Comparison of ENCODE assay signal across 9 mouse cellular contexts in the genomic region with DNA sequence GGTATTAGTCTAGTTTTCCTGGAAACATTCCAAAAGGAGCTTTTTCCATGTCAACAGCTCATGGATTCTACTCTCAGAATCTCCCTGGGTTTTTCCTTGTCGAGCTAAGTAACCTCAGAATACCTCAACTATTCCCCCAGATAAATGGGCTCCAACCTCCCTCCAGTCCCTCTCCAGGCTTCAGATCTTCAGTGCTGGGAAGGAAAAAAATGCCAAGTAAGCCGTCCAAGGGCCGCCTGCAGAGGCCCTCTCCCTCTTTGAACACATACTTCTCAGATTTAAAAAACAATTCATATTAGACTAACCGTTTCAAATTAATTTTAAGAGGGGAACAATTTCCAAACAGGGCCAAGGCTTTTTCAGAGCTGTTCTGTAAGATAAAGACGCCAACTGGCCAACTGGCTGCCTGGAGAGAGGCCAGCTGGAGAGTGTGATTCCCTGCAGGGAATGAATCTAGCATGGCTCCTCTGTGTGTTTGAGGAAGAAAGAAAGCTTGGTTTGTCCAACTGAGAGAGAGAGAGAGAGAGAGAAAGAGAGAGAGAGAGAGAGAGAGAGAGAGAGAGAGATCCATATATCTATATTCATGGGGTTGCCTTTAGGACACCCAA. TPM values are rescaled to one million over a fixed set of nuclear protein-coding genes. Genes with fewer than 3 reads are reported as not detected.
A peak's percentile ranks its signal among the peaks of the same experiment; 100 is the strongest.
DNase-seq lines count a peak whose midpoint lies in the region; ATAC-seq and TF ChIP-seq lines count a peak whose summit lies in the region.
"Had no signal": no experiment of that assay in that cellular context is flagged by ENCODE, and none has a peak within 500 bp of the region (broad histone marks: within the 10 kb centered on the region; RNA-seq: fewer than 3 reads in every experiment).

No protein-coding gene starts in this region.

- ATAC-seq in embryonic facial prominence, embryonic 14.5 days (ENCODE audit: low read depth), result peak; percentile 44; the same call in 1 of the 2 replicates
- peak; percentile 82 for ATAC-seq in lung, embryonic 14.5 days (ENCODE audit: insufficient read depth)
- ATAC-seq in intestine, embryonic 15.5 days, result no peak

- H3K4me2 ChIP-seq in embryonic facial prominence, embryonic 14.5 days (ENCODE audit: low read depth, low read length), result no peak overlapping the region
- H3K4me2 ChIP-seq in lung, embryonic 14.5 days, result no peak overlapping the region
- H3K4me2 ChIP-seq in intestine, embryonic 15.5 days (replicated peaks), result no peak overlapping the region

- no peaks in the 10 kb centered on the region for H3K9me3 ChIP-seq in embryonic facial prominence, embryonic 14.5 days (ENCODE audit: control insufficient read depth, low read length)
- no peaks in the 10 kb centered on the region for H3K9me3 ChIP-seq in embryonic facial prominence, embryonic 10.5 days
- no peaks in the 10 kb centered on the region for H3K9me3 ChIP-seq in lung, embryonic 14.5 days (ENCODE audit: low read depth, low read length)
- no peaks in the 10 kb centered on the region for H3K9me3 ChIP-seq in intestine, embryonic 15.5 days
- H3K9me3 ChIP-seq: megakaryocyte, embryonic 14.5 days had no signal

- WGBS in embryonic facial prominence, embryonic 14.5 days, result 29% methylated on average over 5 of the region's 5 CpGs
- 54% methylated on average over 5 of the region's 5 CpGs for WGBS in embryonic facial prominence, embryonic 10.5 days
- WGBS in lung, embryonic 14.5 days, result 22% methylated on average over 5 of the region's 5 CpGs
- WGBS in lung, adult 2 months, result 43% methylated on average over 5 of the region's 5 CpGs
- 54% methylated on average over 5 of the region's 5 CpGs for WGBS in intestine, embryonic 15.5 days

- no peak overlapping the region for H3K4me3 ChIP-seq in embryonic facial prominence, embryonic 14.5 days (ENCODE audit: low read depth, low read length)
- no peak overlapping the region for H3K4me3 ChIP-seq in embryonic facial prominence, embryonic 10.5 days
- no peak overlapping the region for H3K4me3 ChIP-seq in lung, embryonic 14.5 days (ENCODE audit: low read depth, low read length)
- no peak overlapping the region for H3K4me3 ChIP-seq in lung, adult 2 months (replicated peaks; ENCODE audit: extremely low read depth, low read depth, low read length)
- no peak overlapping the region for H3K4me3 ChIP-seq in intestine, embryonic 15.5 days (replicated peaks)
- H3K4me3 ChIP-seq: megakaryocyte, embryonic 14.5 days had no signal

- TF ChIP-seq POLR2A in lung, adult 2 months (IDR thresholded peaks at IDR 0.05; ENCODE audit: borderline replicate concordance, extremely low read depth, low read depth, low read length), result no peak

- no peaks in the 10 kb centered on the region for H3K4me1 ChIP-seq in embryonic facial prominence, embryonic 14.5 days (ENCODE audit: control insufficient read depth, insufficient read depth, low read length)
- H3K4me1 ChIP-seq in embryonic facial prominence, embryonic 10.5 days, result no peaks in the 10 kb centered on the region; the same call in 1 of the 2 replicates
- H3K4me1 ChIP-seq in lung, embryonic 14.5 days (ENCODE audit: insufficient read depth), result no peaks in the 10 kb centered on the region
- H3K4me1 ChIP-seq in lung, adult 2 months (ENCODE audit: control insufficient read depth, insufficient read depth, low read length), result no peaks in the 10 kb centered on the region
- no peaks in the 10 kb centered on the region for H3K4me1 ChIP-seq in intestine, embryonic 15.5 days (replicated peaks)
- H3K4me1 ChIP-seq: megakaryocyte, embryonic 14.5 days had no signal

- H3K27ac ChIP-seq in embryonic facial prominence, embryonic 14.5 days (replicated peaks; ENCODE audit: low read depth, low read length), result no peak overlapping the region
- H3K27ac ChIP-seq in embryonic facial prominence, embryonic 10.5 days (replicated peaks), result no peak overlapping the region
- H3K27ac ChIP-seq in lung, embryonic 14.5 days (ENCODE audit: low read depth), result peak overlapping the region; percentile 40; the same call in 1 of the 2 replicates
- H3K27ac ChIP-seq in intestine, embryonic 15.5 days, result no peak overlapping the region

- H3K36me3 ChIP-seq in embryonic facial prominence, embryonic 14.5 days (ENCODE audit: control insufficient read depth, insufficient read depth, low read length), result no peaks in the 10 kb centered on the region
- H3K36me3 ChIP-seq in embryonic facial prominence, embryonic 10.5 days (replicated peaks), result no peaks in the 10 kb centered on the region
- H3K36me3 ChIP-seq in lung, embryonic 14.5 days (ENCODE audit: insufficient read depth), result no peaks in the 10 kb centered on the region
- H3K36me3 ChIP-seq in intestine, embryonic 15.5 days, result no peaks in the 10 kb centered on the region

- peak; percentile 81 for DNase-seq in embryonic facial prominence, embryonic 14.5 days (ENCODE audit: low spot score)
- DNase-seq in embryonic facial prominence, embryonic 10.5 days (ENCODE audit: low spot score), result no peak
- DNase-seq in lung, embryonic 14.5 days, result peak; percentile 81
- no peak for DNase-seq in lung, adult 2 months
- peak; percentile 73 for DNase-seq in gastrocnemius, postnatal 10 days
- DNase-seq in ovary, postnatal 14 days (ENCODE audit: low spot score), result peak; percentile 17
- no peak for DNase-seq in urinary bladder, adult 2 months (ENCODE audit: low spot score)

- H3K9ac ChIP-seq in embryonic facial prominence, embryonic 14.5 days (ENCODE audit: low read depth, low read length), result no peak overlapping the region
- no peak overlapping the region for H3K9ac ChIP-seq in lung, embryonic 14.5 days
- H3K9ac ChIP-seq in intestine, embryonic 15.5 days, result no peak overlapping the region

- H3K27me3 ChIP-seq in embryonic facial prominence, embryonic 14.5 days (replicated peaks; ENCODE audit: control insufficient read depth, insufficient read depth, low read length), result no peaks in the 10 kb centered on the region
- no peaks in the 10 kb centered on the region for H3K27me3 ChIP-seq in embryonic facial prominence, embryonic 10.5 days (replicated peaks; ENCODE audit: low read depth, poor library complexity, severe bottlenecking)
- no peaks in the 10 kb centered on the region for H3K27me3 ChIP-seq in lung, embryonic 14.5 days (ENCODE audit: insufficient read depth, low read length)
- no peaks in the 10 kb centered on the region for H3K27me3 ChIP-seq in intestine, embryonic 15.5 days (replicated peaks)
- H3K27me3 ChIP-seq: megakaryocyte, embryonic 14.5 days had no signal

- no peak for TF ChIP-seq CTCF in lung, embryonic 14.5 days (IDR thresholded peaks at IDR 0.05; ENCODE audit: low read depth)
- no peak for TF ChIP-seq CTCF in lung, adult 2 months (IDR thresholded peaks at IDR 0.05; ENCODE audit: insufficient read depth, low read length)

RNA-seq across cellular contexts. Expression of gene Serbp1, which starts 37.2 kb away (rescaled TPM):
- 426 and 453 TPM in 2 replicates for polyA plus RNA-seq in embryonic facial prominence, embryonic 14.5 days (2014; fragmentation: Nextera tagmentation; extraction: Ambion mirVana)
- polyA plus RNA-seq in embryonic facial prominence, embryonic 10.5 days (2016; fragmentation: Nextera tagmentation; extraction: Ambion mirVana), result 503 and 518 TPM in 2 replicates
- polyA plus RNA-seq in lung, embryonic 14.5 days (2014; fragmentation: Nextera tagmentation; extraction: Ambion mirVana), result 503 and 516 TPM in 2 replicates
- 53.4 TPM in 2 replicates for polyA plus RNA-seq in lung, adult 2 months (2012; rRNA removed)
- 100 to 1,000 TPM; 416 to 434 TPM for total RNA-seq in gastrocnemius, postnatal 10 days (2021)
- 257 and 307 TPM in 2 replicates for polyA plus RNA-seq in urinary bladder, adult 2 months (2012; rRNA removed)
- polyA plus RNA-seq in intestine, embryonic 15.5 days (2015; fragmentation: Nextera tagmentation; extraction: Ambion mirVana), result 392 and 427 TPM in 2 replicates

Comparison
In these comparisons a context has a peak if more than half of its experiments do, and no peak if none do; other contexts are left out.
1. DNase-seq: peak in embryonic facial prominence, embryonic 14.5 days (single experiment), lung, embryonic 14.5 days (single experiment), gastrocnemius, postnatal 10 days (single experiment) and ovary, postnatal 14 days (single experiment); none in embryonic facial prominence, embryonic 10.5 days (single experiment), lung, adult 2 months (single experiment) and urinary bladder, adult 2 months (single experiment).